ENCODE assay signal across 8 mouse cellular contexts in genomic region chr2:170323925-170324347, GRCm38 (mm10).
DNase-seq lines count a peak whose midpoint lies in the region; ATAC-seq and TF ChIP-seq lines count a peak whose summit lies in the region.

No protein-coding gene starts in this region.

- H3K27ac ChIP-seq in spleen, adult 2 months (ENCODE audit: insufficient read depth, low read length) = 0 out of 2 replicates have a peak overlapping the region, but pooled peaks have one; percentile 14
- H3K27ac ChIP-seq in heart, embryonic 16.5 days (ENCODE audit: low read length) = no peak overlapping the region

- peak overlapping the region; percentile 79 for H3K4me2 ChIP-seq in heart, embryonic 16.5 days (ENCODE audit: low read depth, low read length)

- no peaks in the 10 kb centered on the region for H3K36me3 ChIP-seq in spleen, adult 2 months (ENCODE audit: control insufficient read depth, insufficient read depth, low read length)
- no peaks in the 10 kb centered on the region for H3K36me3 ChIP-seq in heart, embryonic 16.5 days (ENCODE audit: control insufficient read depth, insufficient read depth)

- ATAC-seq in heart, embryonic 16.5 days (replicated peaks; ENCODE audit: extremely low read depth, insufficient read depth, low FRiP score) = no peak
- ATAC-seq in granulocyte monocyte progenitor cell, adult 5-6 weeks (replicated peaks; ENCODE audit: poor library complexity, severe bottlenecking) = no peak

- no peak overlapping the region; the same call in 1 of the 2 replicates for H3K4me3 ChIP-seq in spleen, adult 2 months (ENCODE audit: extremely low read depth, insufficient read depth, insufficient read length)
- peak overlapping the region; percentile 49 for H3K4me3 ChIP-seq in heart, embryonic 16.5 days (ENCODE audit: low read length)

- 26% methylated on average over 19 of the region's 19 CpGs for WGBS in spleen, adult 2 months
- WGBS in heart, embryonic 16.5 days = 7% methylated on average over 19 of the region's 19 CpGs

- TF ChIP-seq CTCF in spleen, adult 2 months (IDR thresholded peaks at IDR 0.05; ENCODE audit: extremely low read depth, insufficient read depth, insufficient read length, insufficient replicate concordance) = no peak

- H3K9ac ChIP-seq in heart, embryonic 16.5 days (ENCODE audit: low read length) = peak overlapping the region; percentile 68

- TF ChIP-seq POLR2A in spleen, adult 2 months (IDR thresholded peaks at IDR 0.05; ENCODE audit: low read depth, low read length) = no peak

- no peaks in the 10 kb centered on the region for H3K27me3 ChIP-seq in spleen, adult 2 months (ENCODE audit: control insufficient read depth, insufficient read depth, low read length)
- no peaks in the 10 kb centered on the region for H3K27me3 ChIP-seq in heart, embryonic 16.5 days (ENCODE audit: control insufficient read depth, insufficient read depth, low read length)

- peaks cover under 1% of the 10 kb centered on the region; the same call in 1 of the 2 replicates for H3K4me1 ChIP-seq in spleen, adult 2 months (ENCODE audit: control insufficient read depth, insufficient read depth, insufficient read length)
- H3K4me1 ChIP-seq in heart, embryonic 16.5 days (ENCODE audit: control insufficient read depth, insufficient read depth, low read length) = peaks cover 22% of the 10 kb centered on the region

- H3K9me3 ChIP-seq in heart, embryonic 16.5 days (replicated peaks; ENCODE audit: control insufficient read depth, low read length) = no peaks in the 10 kb centered on the region

- peak in 1 of 2 experiments; percentile 29 for DNase-seq in spleen, adult 2 months (ENCODE audit: low read depth in 1 of 2, low spot score in 2 of 2)
- no peak for DNase-seq in spleen, postnatal 14 days (ENCODE audit: low spot score in 2 of 2)
- peak; percentile 84 for DNase-seq in embryo, embryonic 9.5 days (ENCODE audit: extremely low spot score)
- DNase-seq in kidney, postnatal 14 days = peak; percentile 69
- peak; percentile 60 for DNase-seq in lung, postnatal 25 days (ENCODE audit: low spot score)
- peak; percentile 58 for DNase-seq in right cerebral cortex, postnatal 14 days

Comparison
In these comparisons a context has a peak if more than half of its experiments do, and no peak if none do; other contexts are left out.
1. DNase-seq: peak in embryo, embryonic 9.5 days (single experiment), kidney, postnatal 14 days (single experiment), lung, postnatal 25 days (single experiment) and right cerebral cortex, postnatal 14 days (single experiment); none in spleen, postnatal 14 days (0 of 2).